Mouse (Mus musculus) midbrain, embryonic 13.5 days (tissue): Measurements from ENCODE around the gene Col1a1. TPM values are rescaled to one million over a fixed set of nuclear protein-coding genes. Genes with fewer than 3 reads are reported as not detected.
"Not testable (repeated sequence)": the region's sequence is repeated elsewhere in the genome, so short reads cannot be mapped to it uniquely, and the experiment has no call there.

ENCODE experiments used
- ATAC-seq: fragments of 200-750 bp; cut with Nextera tagmentation; 2 replicates; pipeline ENCODE4 v1.8.0; 2017; ENCODE audit warnings: mild to moderate bottlenecking, moderate TSS enrichment, moderate library complexity
- H3K27ac ChIP-seq: fragments of 300-500 bp; sonication (generic); 2 replicates; pipeline ENCODE4 v1.5.1; 2015; ENCODE audit warnings: inconsistent platforms, mild to moderate bottlenecking, moderate library complexity
- H3K27me3 ChIP-seq: fragments of 300-500 bp; sonication (generic); 2 replicates; pipeline ENCODE4 v1.6.1; 2015; ENCODE audit warnings: mild to moderate bottlenecking, inconsistent platforms
- H3K36me3 ChIP-seq: fragments of 300-500 bp; sonication (generic); 2 replicates; pipeline ENCODE4 v1.6.1; 2015; ENCODE audit warnings: mild to moderate bottlenecking, inconsistent platforms
- H3K4me1 ChIP-seq: fragments of 300-500 bp; sonication (generic); replicated peaks from 2 replicates; pipeline ENCODE4 v1.6.1; 2015; ENCODE audit warnings: inconsistent platforms
- H3K4me2 ChIP-seq: fragments of 300-500 bp; sonication (generic); replicated peaks from 2 replicates; pipeline ENCODE4 v1.6.1; 2015; ENCODE audit warnings: moderate library complexity, mild to moderate bottlenecking, inconsistent platforms
- H3K4me3 ChIP-seq: fragments of 300-500 bp; sonication (generic); replicated peaks from 2 replicates; pipeline ENCODE4 v1.5.1; 2015; ENCODE audit warnings: mild to moderate bottlenecking, inconsistent platforms
- H3K9ac ChIP-seq: fragments of 300-500 bp; sonication (generic); replicated peaks from 2 replicates; pipeline ENCODE4 v1.6.1; 2015; ENCODE audit warnings: mild to moderate bottlenecking, inconsistent platforms
- H3K9me3 ChIP-seq: fragments of 300-500 bp; sonication (generic); 2 replicates; pipeline ENCODE4 v1.6.1; 2016; ENCODE audit warnings: mild to moderate bottlenecking, inconsistent platforms
- whole genome bisulfite sequencing: fragments of 180-500 bp; shearing (Covaris S2); methylation state at CpG from one replicate; pipeline ENCODE4 v1.1.7; 2015; 5-methylcytosine and 5-hydroxymethylcytosine counted together
- polyA plus RNA-seq: library from polyadenylated mRNA; unstranded; fragments of >200 nt; fragmentation: Nextera tagmentation; extraction: Ambion mirVana; gene quantifications from 2 replicates; pipeline ENCODE4 v1.2.1, GENCODE M21; 2015

Col1a1 gene
- polyA plus RNA-seq, 1 experiment from 2014 or later: 68.9 TPM

DNA sequence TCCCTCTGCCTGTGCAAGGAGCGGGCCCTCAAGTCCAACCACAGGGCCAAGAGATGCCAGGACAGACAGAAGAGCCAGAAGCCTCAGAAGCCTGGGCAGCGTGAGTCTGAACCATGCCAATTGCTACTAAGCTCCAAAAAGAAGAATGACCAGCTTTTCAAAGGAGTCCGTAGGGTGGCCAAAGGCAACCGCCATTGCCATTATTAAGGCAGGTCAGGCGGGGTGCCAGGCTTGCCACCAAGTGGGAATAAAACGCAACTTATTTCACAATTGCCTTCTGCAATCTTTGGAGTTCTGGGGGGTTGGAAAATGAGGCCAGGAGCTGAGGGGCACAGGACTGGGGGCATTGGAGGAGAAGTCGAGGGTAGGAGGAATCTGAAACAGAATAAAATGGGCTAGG, 32.2 kb downstream of the Col1a1 start:
- no peak for ATAC-seq
- H3K9ac ChIP-seq: no peak overlapping the region
- no peaks in the 10 kb centered on the region for H3K36me3 ChIP-seq
- no peak overlapping the region for H3K4me2 ChIP-seq
- H3K27ac ChIP-seq: no peak overlapping the region
- WGBS: 83% methylated on average over 7 of the region's 7 CpGs
- H3K4me1 ChIP-seq: peaks cover 10% of the 10 kb centered on the region
- H3K4me3 ChIP-seq: no peak overlapping the region
- H3K9me3 ChIP-seq: no peaks in the 10 kb centered on the region
- H3K27me3 ChIP-seq: no peaks in the 10 kb centered on the region

DNA sequence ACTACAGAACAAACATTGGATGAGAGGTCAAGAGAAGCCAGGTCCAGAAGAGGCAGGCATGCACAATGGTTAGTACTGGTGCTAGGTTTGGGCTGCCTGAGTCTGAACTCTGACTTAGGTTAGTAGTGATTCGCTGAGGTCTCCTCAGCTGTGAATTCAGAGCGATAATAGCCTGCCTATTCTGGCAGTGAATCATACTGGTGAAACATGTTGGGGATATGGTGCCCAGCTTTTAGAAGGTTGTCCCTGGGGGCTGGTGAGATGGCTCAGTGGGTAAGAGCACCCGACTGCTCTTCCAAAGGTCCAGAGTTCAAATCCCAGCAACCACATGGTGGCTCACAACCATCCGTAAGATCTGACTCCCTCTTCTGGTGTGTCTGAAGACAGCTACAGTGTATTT, 33.7 kb downstream of the Col1a1 start:
- WGBS: 95% methylated on average over 4 of the region's 4 CpGs
- not testable (repeated sequence) for H3K4me2 ChIP-seq, H3K36me3 ChIP-seq, H3K9ac ChIP-seq, H3K9me3 ChIP-seq, H3K27ac ChIP-seq, ATAC-seq, H3K27me3 ChIP-seq, H3K4me3 ChIP-seq
- H3K4me1 ChIP-seq: peaks cover 12% of the 10 kb centered on the region

DNA sequence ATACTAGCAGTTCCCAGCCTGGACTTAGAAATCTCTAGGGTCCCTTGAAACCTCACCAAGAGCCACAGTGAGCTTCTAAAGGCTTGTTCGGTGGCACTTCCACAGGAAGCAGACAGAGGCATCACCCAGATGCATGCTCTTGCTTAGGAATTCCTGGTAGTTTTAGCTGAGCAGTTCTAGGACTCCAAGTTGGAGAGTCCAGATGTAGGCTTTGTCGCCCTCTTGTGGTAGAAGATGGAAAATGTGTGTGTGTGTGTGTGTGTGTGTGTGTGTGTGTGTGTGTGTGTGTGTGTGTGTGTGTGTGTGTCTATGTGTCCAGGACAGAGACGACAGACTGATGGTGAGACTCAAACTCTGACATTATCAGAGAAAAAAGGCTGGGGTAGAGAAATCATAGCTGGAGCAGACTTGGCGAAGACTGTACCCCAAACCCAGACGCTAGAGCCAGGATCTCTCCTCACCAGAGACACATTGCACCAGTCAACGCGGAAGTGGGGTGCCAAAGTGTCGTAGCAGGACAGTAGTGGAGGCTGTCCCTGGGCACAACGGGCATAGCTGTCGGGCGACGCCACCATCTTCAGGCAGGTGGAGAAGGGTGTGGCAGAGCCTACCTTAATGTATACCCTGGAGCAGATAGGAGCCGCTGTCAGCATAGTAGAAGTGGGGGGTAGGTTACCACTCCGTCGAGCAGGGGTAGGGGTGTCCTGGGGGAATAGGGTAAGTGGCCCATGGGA, 34.4 kb downstream of the Col1a1 start:
- Histone ChIP-seq H3K4me1 (peaks cover 12% of the 10 kb centered on the region), H3K9me3 (no peaks in the 10 kb centered on the region), H3K9ac (no peak overlapping the region), H3K27me3 (no peaks in the 10 kb centered on the region), H3K27ac (no peak overlapping the region), H3K4me2 (no peak overlapping the region), H3K4me3 (no peak overlapping the region), H3K36me3 (no peaks in the 10 kb centered on the region)
- ATAC-seq: peak; percentile 43; the same call in 1 of the 2 replicates
- WGBS: 64% methylated on average over 15 of the region's 15 CpGs

DNA sequence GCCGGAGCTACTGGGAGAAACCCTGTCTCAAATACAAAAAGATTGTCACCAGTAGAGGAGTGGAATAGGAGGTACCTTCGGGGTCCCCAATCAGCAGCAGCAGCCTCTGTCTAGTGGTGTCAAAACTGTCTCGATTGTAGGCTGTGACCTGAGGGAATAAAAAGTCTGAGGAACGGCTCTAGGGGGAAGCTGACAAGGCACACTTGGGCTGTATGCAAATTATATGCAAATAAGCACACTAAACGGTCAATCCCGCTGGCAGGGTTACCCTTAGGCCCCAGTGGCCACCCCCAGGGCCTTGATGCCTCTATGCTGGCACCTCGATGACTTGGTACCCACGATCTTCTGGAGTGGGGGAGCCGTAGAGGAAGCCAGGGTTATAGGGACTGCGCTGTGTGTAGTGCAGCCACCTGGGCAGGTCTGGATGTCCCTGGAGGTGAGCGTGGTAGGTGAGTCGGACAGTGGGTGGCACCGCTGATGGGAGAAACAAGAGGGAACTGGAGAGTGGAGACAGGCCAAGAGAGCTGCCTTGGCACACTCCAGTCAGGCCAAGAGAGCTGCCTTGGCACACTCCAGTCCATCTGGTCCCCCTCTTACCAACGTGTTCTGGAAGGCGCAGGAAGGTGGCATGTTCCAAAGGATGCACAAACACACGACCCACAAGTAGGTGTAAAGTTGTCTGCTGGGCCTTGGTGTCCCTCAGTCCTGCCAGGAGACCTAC, 36.0 kb downstream of the Col1a1 start:
- Histone ChIP-seq H3K9me3 (no peaks in the 10 kb centered on the region), H3K27ac (no peak overlapping the region), H3K36me3 (no peaks in the 10 kb centered on the region), H3K4me2 (no peak overlapping the region), H3K4me3 (no peak overlapping the region), H3K27me3 (no peaks in the 10 kb centered on the region), H3K9ac (no peak overlapping the region), H3K4me1 (peaks cover 12% of the 10 kb centered on the region)
- WGBS: 67% methylated on average over 16 of the region's 16 CpGs
- ATAC-seq: 0 out of 2 replicates have a peak, but pooled peaks have one; percentile 25

DNA sequence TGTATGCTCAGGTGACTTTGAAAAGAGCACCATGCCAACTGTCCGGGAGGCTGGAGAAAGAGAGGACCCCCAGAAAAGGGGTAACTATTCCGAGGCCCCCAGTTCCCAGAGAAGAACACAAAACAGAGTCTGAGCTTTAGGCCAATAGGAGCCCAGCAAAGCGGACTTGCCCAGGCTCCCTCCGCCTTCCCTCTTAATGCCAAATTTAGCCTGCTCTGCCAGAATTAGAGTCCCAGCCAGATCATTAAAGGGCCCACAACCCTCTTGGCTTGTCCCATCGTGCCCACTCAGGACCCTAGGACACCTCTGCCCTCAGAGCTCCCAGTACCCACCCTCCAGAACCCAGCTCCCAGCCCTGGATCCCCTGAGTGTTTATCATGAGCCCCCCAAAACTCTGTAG, 36.9 kb downstream of the Col1a1 start:
- no peak for ATAC-seq
- WGBS: 58% methylated on average over 5 of the region's 5 CpGs
- Histone ChIP-seq H3K4me2 (no peak overlapping the region), H3K9me3 (no peaks in the 10 kb centered on the region), H3K27me3 (no peaks in the 10 kb centered on the region), H3K36me3 (no peaks in the 10 kb centered on the region), H3K9ac (no peak overlapping the region), H3K4me3 (no peak overlapping the region), H3K27ac (no peak overlapping the region), H3K4me1 (peaks cover 13% of the 10 kb centered on the region)

DNA sequence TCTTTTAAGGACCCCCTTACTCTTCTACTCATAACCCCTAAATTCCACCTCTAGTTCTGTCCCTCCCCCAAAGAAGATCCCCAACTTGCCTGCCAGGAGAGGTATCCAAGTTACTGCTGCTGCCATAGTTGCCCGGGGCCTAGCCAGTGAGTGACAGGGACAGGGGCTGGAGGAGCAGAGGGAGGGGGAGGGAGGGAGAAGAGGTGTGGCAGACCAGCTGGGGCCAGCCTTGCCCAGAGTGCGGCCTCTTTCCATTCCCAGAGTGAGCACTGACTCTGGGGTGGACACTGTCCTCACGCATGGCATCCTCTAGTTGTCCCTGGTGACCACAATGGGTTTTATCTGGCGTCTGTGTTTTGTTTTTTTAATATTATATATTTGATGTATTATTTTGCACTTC, 37.3 kb downstream of the Col1a1 start:
- ATAC-seq: no peak
- Histone ChIP-seq H3K27me3 (no peaks in the 10 kb centered on the region), H3K9me3 (no peaks in the 10 kb centered on the region), H3K36me3 (no peaks in the 10 kb centered on the region), H3K4me3 (no peak overlapping the region), H3K9ac (no peak overlapping the region), H3K4me1 (peaks cover 18% of the 10 kb centered on the region), H3K4me2 (no peak overlapping the region), H3K27ac (no peak overlapping the region)
- 37% methylated on average over 4 of the region's 4 CpGs for WGBS

DNA sequence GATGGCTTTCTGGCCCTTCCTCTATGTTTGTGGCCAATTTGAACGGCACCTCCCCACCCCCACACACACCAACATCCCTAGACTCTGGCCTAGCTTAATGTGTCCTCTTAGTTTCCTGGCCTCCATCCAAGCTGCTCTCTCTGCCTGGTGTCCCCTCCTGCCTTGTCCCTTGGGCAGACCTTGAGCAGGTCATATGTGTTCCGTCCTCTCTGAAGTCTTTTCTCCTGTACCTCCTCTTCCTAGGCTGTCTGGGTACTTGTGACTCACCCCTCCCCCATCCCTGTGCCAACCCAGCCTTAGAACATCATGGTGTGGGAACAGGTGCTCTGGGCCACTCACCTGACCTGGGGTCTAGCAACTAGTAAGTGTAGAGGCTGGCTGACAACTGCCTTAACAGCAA, 38.9 kb downstream of the Col1a1 start:
- no peak overlapping the region for H3K9ac ChIP-seq
- no peaks in the 10 kb centered on the region for H3K9me3 ChIP-seq
- peaks cover 25% of the 10 kb centered on the region for H3K4me1 ChIP-seq
- WGBS: 84% methylated on average over 2 of the region's 2 CpGs
- ATAC-seq: no peak
- H3K36me3 ChIP-seq: no peaks in the 10 kb centered on the region
- H3K4me2 ChIP-seq: no peak overlapping the region
- H3K27me3 ChIP-seq: no peaks in the 10 kb centered on the region
- H3K27ac ChIP-seq: no peak overlapping the region
- H3K4me3 ChIP-seq: no peak overlapping the region

DNA sequence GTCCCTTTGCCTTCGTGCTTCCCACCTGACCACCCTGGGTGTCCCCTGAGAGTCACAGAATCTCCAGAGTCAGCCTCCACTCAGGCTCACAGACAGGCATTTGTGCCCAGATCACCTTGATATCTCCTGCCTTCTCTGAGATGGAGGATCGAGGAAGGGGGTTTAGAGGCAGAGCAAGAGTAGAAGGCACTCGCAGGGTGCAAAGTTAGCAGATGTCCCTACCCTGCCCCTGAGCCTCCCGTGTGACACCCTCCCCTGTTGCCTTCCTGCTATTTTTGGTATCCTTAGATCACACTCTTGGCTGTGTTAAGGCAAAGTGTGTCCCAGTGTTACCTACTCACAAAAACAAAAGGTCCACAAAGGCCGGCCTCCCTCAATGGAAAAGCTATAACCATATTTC, 40.2 kb downstream of the Col1a1 start, which contains the start of gene Sgca:
Gene Sgca, minus strand, starts transcription at position 129 of the 400 bp plus-strand sequence.
- no peaks in the 10 kb centered on the region for H3K27me3 ChIP-seq
- H3K9me3 ChIP-seq: no peaks in the 10 kb centered on the region
- no peak within 1 kb of the TSS for H3K27ac ChIP-seq
- H3K4me3 ChIP-seq: no peak within 1 kb of the TSS
- ATAC-seq: no peak
- peaks cover 25% of the 10 kb centered on the region for H3K4me1 ChIP-seq
- no peaks in the 10 kb centered on the region for H3K36me3 ChIP-seq
- no peak within 1 kb of the TSS for H3K9ac ChIP-seq
- H3K4me2 ChIP-seq: no peak within 1 kb of the TSS
- WGBS: 75% methylated on average over 5 of the region's 5 CpGs

DNA sequence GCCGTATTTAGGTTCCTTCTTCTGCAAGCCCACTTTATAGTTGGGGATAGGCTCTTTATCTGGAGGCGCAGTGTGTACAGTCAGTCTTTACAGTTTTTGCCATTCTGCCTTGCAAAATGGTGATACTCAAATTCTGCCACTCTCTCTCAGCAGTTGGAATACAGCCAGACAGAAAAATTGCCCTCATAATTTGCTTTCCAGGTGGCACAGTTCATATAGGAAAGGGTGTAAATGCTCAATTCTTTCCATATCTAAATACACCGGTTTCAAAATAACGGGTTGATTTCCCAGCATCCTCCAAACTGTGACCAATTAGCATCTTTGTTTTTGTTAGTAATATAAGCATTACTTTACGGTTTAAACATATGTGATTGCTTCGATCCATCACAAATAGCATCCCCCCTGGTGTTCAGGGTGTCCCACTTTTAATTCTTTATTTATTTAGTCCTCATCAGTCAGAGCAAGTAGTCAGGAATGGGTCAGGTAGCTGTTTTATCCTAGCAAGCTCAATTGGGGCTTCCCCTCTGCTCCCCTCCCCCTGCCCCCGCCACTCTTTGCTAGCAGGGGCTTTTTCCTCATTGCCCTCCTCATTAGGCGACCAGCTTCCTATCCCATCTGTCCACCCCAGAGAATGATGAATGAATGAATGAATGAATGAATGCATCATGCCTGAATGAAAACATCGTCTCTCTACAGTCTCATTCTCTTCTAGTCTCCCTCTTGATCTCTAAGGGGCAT, 42.3 kb downstream of the Col1a1 start:
- Histone ChIP-seq H3K4me3 (peak overlapping the region; percentile 12), H3K4me1 (peaks cover 14% of the 10 kb centered on the region), H3K9ac (peak overlapping the region; percentile 53), H3K36me3 (no peaks in the 10 kb centered on the region), H3K27ac (peak overlapping the region; percentile 88), H3K27me3 (no peaks in the 10 kb centered on the region), H3K9me3 (no peaks in the 10 kb centered on the region), H3K4me2 (peak overlapping the region; percentile 44)
- peak; percentile 66 for ATAC-seq
- 39% methylated on average over 9 of the region's 9 CpGs for WGBS

DNA sequence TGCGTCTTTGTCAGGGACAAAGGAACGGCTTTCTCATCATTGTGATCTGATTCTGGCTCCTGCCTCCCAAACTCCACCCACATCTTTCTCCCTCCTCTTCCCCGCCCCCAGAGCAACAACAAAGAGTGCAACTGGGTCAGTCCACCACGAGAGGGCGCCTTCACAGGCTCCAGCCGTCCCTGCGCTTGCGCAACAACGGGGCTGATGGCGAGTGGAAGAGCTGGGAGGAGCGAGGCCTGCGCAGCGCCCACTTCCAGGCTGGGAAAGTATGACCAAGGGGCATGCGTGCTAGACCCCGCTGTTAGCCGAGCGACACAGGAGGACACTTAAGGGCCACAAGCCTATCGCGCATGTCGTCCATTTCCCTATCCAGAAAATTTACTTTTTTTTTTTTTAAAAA, 42.9 kb downstream of the Col1a1 start:
- H3K4me3 ChIP-seq: peak overlapping the region; percentile 23
- H3K36me3 ChIP-seq: no peaks in the 10 kb centered on the region
- peak overlapping the region; percentile 88 for H3K27ac ChIP-seq
- H3K9ac ChIP-seq: peak overlapping the region; percentile 53
- WGBS: under 1% methylated on average over 20 of the region's 20 CpGs
- peak; percentile 97 for ATAC-seq
- H3K27me3 ChIP-seq: no peaks in the 10 kb centered on the region
- peak overlapping the region; percentile 44 for H3K4me2 ChIP-seq
- H3K4me1 ChIP-seq: peaks cover 13% of the 10 kb centered on the region
- H3K9me3 ChIP-seq: no peaks in the 10 kb centered on the region

DNA sequence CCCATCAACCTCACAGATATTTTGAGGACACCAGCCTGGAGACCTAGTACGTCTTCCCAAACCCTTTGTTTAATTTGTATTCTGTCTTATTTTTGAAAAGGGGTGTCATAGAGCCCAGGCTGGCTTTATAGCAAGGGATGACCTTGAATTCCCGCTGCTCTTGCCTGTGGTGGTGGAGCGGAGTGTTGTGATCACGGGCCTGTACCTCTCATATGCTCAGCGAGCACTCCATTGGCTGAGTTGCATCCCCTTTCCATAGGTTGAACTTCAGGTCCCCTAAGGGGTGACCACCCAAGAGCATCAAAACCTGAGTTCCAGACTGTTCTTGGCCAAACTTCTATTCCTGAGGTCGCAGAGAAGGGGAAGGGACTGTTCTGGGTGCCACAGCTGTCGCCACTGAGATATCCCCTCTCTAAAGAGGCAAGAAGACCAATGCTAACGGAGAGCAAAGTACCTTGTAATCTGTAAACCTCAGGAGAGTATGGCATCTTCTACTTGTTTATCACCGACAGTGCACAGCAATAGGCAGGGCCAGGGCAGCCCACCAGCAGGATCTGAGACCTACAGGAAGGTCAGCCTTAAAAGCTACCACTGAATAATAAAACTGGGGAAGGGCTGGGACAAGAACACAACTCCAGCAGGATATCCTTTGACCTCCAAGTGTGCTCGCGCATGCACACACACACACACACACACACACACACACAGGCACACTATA, 43.6 kb downstream of the Col1a1 start:
- 0 out of 2 replicates have a peak overlapping the region, but pooled peaks have one; percentile 44 for H3K27ac ChIP-seq
- H3K9me3 ChIP-seq: no peaks in the 10 kb centered on the region
- H3K27me3 ChIP-seq: no peaks in the 10 kb centered on the region
- no peaks in the 10 kb centered on the region for H3K36me3 ChIP-seq
- no peak overlapping the region; the same call in 1 of the 2 replicates for H3K9ac ChIP-seq
- WGBS: 81% methylated on average over 11 of the region's 11 CpGs
- H3K4me2 ChIP-seq: peak overlapping the region; percentile 44
- H3K4me3 ChIP-seq: peak overlapping the region; percentile 23
- H3K4me1 ChIP-seq: peaks cover 13% of the 10 kb centered on the region
- peak; percentile 41 for ATAC-seq
